Mouse (Mus musculus): Measurements from ENCODE around the gene 4933402J07Rik. TPM values are rescaled to one million over a fixed set of nuclear protein-coding genes. Genes with fewer than 3 reads are reported as not detected.

Gene 4933402J07Rik
- polyA plus RNA-seq, 1 experiment from 2014 or later: not detected

Other genes starting within 250 kb of the 4933402J07Rik start
- gene Cbln1, start 91.2 kb upstream of the 4933402J07Rik start, polyA plus RNA-seq (2015; fragmentation: Nextera tagmentation; extraction: Ambion mirVana): not detected in 2 replicates

All from intestine, embryonic 16.5 days (tissue).